Mouse (Mus musculus) MEL (cell line): Measurements from ENCODE around the gene Asb17.

Source experiments
- CTCF ChIP-seq, 3 experiments: IDR thresholded peaks in 2 of 3; conservative IDR thresholded peaks in 1 of 3; 2 replicates each; pipeline ENCODE4 v1.5.1; 2011 to 2012; ENCODE audit warnings: low read length in 3 of 3, low read depth in 2 of 3, mild to moderate bottlenecking in 2 of 3, improper control_type of control experiment in 1 of 3, inconsistent platforms in 1 of 3, mixed read lengths in 1 of 3, moderate library complexity in 1 of 3; ENCODE audit not compliant: control insufficient read depth in 1 of 3, insufficient read depth in 1 of 3, poor library complexity in 1 of 3, severe bottlenecking in 1 of 3
- ETS1 ChIP-seq: IDR thresholded peaks from 2 replicates; pipeline ENCODE4 v1.6.1; 2012; ENCODE audit warnings: low read depth, mild to moderate bottlenecking, inconsistent platforms, low read length, improper control_type of control experiment, moderate library complexity
- GATA1 ChIP-seq: IDR thresholded peaks from 2 replicates; pipeline ENCODE4 v1.6.1; 2011; ENCODE audit warnings: low read depth, low read length, improper control_type of control experiment
- MAFK ChIP-seq: IDR thresholded peaks from 2 replicates; pipeline ENCODE4 v1.6.1; 2011; ENCODE audit warnings: low read depth, mild to moderate bottlenecking, low read length, improper control_type of control experiment, borderline replicate concordance
- MAX ChIP-seq: IDR thresholded peaks from 2 replicates; pipeline ENCODE4 v1.6.1; 2011; ENCODE audit warnings: low read length, improper control_type of control experiment
- MAZ ChIP-seq: IDR thresholded peaks from 2 replicates; pipeline ENCODE4 v1.6.1; 2012; ENCODE audit warnings: low read depth, mild to moderate bottlenecking, inconsistent platforms, low read length, improper control_type of control experiment
- POLR2A ChIP-seq, 2 experiments: IDR thresholded peaks; 2 replicates each; pipeline ENCODE4 v1.6.1; 2011 to 2012; ENCODE audit warnings: low read length in 2 of 2, mild to moderate bottlenecking in 2 of 2, control low read depth in 1 of 2, improper control_type of control experiment in 1 of 2, low read depth in 1 of 2, moderate library complexity in 1 of 2; ENCODE audit not compliant: control insufficient read depth in 1 of 2, insufficient read depth in 1 of 2, poor library complexity in 1 of 2
- TAL1 ChIP-seq: IDR thresholded peaks from 2 replicates; pipeline ENCODE4 v1.6.1; 2012; ENCODE audit warnings: mild to moderate bottlenecking, inconsistent platforms, low read length, moderate library complexity, mixed read lengths
- TCF12 ChIP-seq: IDR thresholded peaks from 2 replicates; pipeline ENCODE4 v1.6.1; 2014; ENCODE audit warnings: low read depth, mild to moderate bottlenecking, inconsistent platforms, low read length, improper control_type of control experiment, moderate library complexity
- USF2 ChIP-seq, 2 experiments: IDR thresholded peaks; 2 replicates each; pipeline ENCODE4 v1.6.1; 2011 to 2012; ENCODE audit warnings: improper control_type of control experiment in 2 of 2, low read length in 2 of 2, borderline replicate concordance in 1 of 2, inconsistent platforms in 1 of 2, low read depth in 1 of 2, mild to moderate bottlenecking in 1 of 2; ENCODE audit not compliant: insufficient read depth in 1 of 2
- ZC3H11A ChIP-seq: IDR thresholded peaks from 2 replicates; pipeline ENCODE4 v1.6.1; 2012; ENCODE audit warnings: low read depth, mild to moderate bottlenecking, inconsistent platforms, low read length, improper control_type of control experiment
- ZKSCAN1 ChIP-seq: IDR thresholded peaks from 2 replicates; pipeline ENCODE4 v1.6.1; 2012; ENCODE audit warnings: low read depth, mild to moderate bottlenecking, inconsistent platforms, low read length, improper control_type of control experiment, moderate library complexity

DNA sequence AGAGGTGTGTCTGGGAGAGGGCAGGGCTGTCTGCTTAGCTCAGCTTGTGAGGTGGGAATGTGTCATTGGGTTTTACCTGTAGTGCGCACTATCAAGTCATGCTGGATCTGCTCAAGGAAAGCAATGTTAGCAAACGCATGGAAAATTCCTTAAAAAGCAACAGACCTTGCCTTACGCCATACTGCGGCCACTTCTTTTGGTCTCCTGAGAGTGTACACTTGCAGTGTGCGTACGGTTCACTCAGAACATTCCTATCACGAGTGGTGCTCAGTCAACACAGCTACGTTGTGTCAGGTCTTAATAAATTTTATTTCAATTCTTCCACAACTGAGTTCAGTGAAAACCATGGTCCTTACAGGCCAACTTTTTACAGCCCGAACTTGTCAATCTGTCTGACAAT is 748 bp downstream of the Asb17 start:
- TF ChIP-seq ZC3H11A (no peak), ZKSCAN1 (no peak), POLR2A (IDR thresholded peaks at IDR 0.05; ENCODE audit: control insufficient read depth in 1 of 2, insufficient read depth in 1 of 2, low read depth in 1 of 2, low read length in 2 of 2, poor library complexity in 1 of 2) (no peak), TAL1 (no peak), USF2 (IDR thresholded peaks at IDR 0.05; ENCODE audit: borderline replicate concordance in 1 of 2, insufficient read depth in 1 of 2, low read depth in 1 of 2, low read length in 2 of 2) (no peak), CTCF (IDR thresholded peaks at IDR 0.05 in 2 of 3, conservative IDR thresholded peaks at IDR 0.05 in 1 of 3; ENCODE audit: control insufficient read depth in 1 of 3, insufficient read depth in 1 of 3, low read depth in 2 of 3, low read length in 3 of 3, poor library complexity in 1 of 3, severe bottlenecking in 1 of 3) (no peak), ETS1 (no peak), MAZ (no peak), MAFK (no peak), MAX (no peak), TCF12 (no peak), GATA1 (no peak)
